Mouse (Mus musculus) adrenal gland (tissue): Measurements from ENCODE around the gene Ttll5.

Experiments
- intact Hi-C: fragments of 180-260 bp; cut with DNase I; formaldehyde crosslinking; loops from one replicate; pipeline ENCODE4 v1.15.1; 2025

Gene Ttll5

GRCm38 (mm10) chr12:85839371-85840000 is 15.0 kb downstream of the Ttll5 start:
- intact Hi-C loops = no loop called here

GRCm38 (mm10) chr12:85848164-85848958 is 23.9 kb downstream of the Ttll5 start:
- intact Hi-C loops = no loop called here

DNA sequence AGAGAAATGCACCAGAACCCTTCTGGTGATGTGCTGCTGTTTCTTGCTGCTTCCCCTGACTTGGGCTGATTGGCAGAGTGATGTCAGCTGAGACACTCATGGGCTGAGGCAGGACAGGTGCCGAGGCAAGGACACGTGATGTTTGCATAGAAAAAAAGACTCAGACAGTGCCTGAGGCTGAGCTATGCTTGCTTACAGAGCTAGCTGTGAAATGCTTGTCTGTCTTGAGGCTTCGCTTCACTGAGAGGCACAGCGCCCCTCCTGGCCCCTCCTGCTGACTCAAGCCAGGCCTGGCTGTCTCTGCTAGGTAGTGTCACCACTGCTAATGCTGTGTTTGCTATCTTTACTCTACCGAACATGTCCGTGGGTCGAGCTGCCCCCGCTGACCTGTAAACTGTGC is 26.2 kb downstream of the Ttll5 start:
- intact Hi-C loops = no loop called here

DNA sequence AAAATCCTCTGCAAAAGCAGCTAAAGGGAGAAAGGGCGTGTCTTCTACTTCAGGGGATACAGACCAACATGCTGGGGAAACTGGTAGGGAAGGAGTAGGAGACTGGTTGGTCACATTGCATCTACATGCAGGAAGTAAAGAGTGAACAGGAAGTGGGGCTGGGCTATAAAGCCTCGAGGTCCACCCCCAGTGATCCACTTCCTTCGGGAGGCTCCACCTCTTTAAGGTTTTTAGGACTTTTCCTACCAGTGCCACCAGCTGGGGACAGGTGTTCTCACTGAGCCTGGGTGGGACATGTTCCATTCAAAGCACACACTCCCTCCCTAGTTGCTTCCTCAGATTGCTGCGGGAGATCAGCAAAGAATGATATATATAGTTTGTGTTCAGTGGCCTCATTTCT is 29.4 kb downstream of the Ttll5 start:
- intact Hi-C loops = no loop called here

DNA sequence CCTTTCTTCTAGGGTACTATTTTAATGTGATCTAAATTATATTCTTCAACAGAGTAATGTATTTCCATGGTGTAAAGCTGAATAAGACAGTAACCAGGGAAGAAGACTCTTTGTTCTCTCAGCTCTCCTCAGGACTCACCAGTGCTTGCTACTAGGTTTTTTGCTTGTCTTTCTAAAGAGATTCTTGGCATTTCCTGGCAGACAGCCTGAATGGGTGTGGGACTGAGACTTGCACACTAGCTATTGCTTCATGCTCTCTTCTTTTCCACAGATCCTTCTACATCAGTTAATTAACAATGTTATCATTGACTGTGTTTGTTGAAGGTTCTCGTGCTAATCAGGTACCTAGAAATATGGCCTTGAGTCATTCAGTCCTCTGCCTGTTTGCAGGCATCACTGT is 29.8 kb downstream of the Ttll5 start:
- intact Hi-C loops = no loop called here

- intact Hi-C loops = no loop called here
These were observed 32.8 kb downstream of the Ttll5 start for GRCm38 (mm10) chr12:85857300-85857699.

- intact Hi-C loops = no loop called here
These were observed 34.7 kb downstream of the Ttll5 start for GRCm38 (mm10) chr12:85859111-85859510.

DNA sequence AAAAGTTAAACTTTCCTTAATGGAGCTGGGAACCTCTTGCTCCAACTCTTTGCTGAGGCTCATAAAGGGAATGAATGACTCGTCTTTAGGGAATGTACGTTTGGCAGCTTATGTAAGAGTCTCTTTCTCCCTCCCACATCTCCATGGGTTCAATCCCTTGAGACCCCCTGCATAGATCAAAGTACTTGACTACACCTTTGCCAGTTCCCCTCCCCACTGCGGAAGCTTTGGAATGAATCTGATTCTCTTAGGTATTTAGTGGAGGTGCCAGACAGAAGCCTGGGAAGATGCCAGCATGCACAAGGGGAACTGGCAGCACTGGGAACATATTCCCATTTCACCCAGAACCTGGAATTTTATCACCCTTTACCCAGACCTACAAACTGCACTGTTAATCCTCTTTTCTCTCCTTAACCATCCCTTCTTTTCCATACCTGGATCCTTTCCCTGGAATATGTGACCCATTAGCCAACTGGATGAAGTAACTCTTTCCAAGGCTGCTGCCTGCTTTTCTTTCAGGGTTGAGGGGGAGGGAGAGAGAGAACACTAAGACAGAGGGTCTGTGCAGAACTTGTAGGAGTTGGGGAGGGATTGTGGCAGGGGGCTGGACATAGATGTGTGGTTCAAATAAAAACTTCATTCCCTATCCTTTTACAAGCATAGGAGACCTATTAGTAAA is 35.2 kb downstream of the Ttll5 start:
- intact Hi-C loops = no loop called here

GRCm38 (mm10) chr12:85862514-85862913 is 38.1 kb downstream of the Ttll5 start:
- intact Hi-C loops = no loop called here

GRCm38 (mm10) chr12:85865526-85865925 is 41.1 kb downstream of the Ttll5 start:
- intact Hi-C loops = no loop called here

- intact Hi-C loops = no loop called here
These were observed 42.2 kb downstream of the Ttll5 start for GRCm38 (mm10) chr12:85866624-85867023.

DNA sequence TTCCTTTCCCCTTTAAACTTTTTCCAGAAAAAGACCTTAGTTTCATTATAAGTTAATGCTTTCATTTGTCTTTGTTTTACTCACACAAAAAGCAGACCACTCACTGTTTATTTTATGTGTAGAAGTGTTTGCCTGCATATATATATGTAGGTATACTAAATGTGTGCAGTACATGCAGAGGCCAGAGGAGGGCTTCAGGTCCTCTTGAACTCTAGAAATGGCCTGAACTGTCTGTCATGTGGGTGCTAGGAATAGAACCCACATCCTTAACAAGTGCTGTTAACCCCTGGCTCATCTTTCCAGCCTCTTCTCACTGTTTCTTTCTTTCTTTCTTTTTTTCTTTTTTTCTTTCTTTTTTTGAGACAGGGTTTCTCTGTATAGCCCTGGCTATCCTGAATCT is 42.7 kb downstream of the Ttll5 start:
- intact Hi-C loops = no loop called here

- intact Hi-C loops = no loop called here
These were observed 45.0 kb downstream of the Ttll5 start for GRCm38 (mm10) chr12:85869423-85869822.

DNA sequence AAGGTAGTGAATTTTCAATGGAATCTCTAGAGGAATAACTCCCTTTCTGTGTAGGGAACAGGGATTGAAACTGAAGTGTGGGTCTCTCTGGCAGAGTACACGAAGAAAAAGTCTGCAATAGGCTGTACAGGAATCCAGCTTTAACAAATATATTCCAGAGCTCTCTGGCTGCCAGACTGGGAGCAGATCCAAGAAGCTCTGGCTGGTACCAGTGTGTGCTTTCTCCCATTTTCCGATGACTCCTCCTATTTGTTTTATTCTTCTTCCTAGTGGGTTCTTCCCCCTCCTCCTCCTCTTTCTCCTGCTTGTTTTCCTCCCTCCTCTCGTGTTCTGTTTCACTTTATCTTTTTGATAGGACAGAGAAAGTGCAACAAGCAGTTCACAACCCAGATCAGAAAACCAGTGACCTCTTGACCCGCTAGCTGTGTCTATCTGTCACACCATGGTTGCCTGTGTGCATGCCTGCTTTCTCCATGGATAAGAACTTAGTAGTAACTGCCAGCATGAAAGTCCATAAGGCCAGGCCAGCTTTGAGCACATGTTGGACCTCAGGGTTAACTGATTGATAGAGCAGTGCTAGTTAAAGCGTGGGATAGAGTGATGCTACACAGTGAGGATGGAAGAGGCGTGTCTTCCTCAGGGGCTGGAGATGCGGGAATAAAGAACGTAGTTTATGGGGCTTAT is 55.3 kb downstream of the Ttll5 start:
- intact Hi-C loops = no loop called here

- intact Hi-C loops = no loop called here
These were observed 60.6 kb downstream of the Ttll5 start for GRCm38 (mm10) chr12:85885024-85885423.

DNA sequence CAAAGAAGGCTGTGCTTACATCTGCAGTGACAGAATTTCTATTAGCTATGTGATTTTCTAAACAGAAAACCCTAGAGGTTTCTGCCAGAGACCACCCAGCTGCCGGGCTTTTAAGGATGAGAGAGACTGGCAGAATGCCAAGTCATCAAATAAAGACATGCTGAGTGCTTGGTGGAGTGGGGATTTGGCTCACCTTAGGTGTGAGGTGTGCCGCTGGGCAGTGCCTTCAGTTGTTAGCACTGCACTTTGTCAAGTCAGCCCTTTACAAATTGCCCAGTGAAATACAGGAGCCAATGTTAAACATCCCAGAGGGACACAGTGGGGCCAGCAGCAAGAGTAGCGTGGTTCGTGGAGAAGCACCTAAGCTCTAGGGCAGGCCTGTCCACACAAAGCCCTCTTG is 65.6 kb downstream of the Ttll5 start:
- intact Hi-C loops = no loop called here

GRCm38 (mm10) chr12:85903986-85904385 is 79.5 kb downstream of the Ttll5 start:
- intact Hi-C loops = no loop called here

DNA sequence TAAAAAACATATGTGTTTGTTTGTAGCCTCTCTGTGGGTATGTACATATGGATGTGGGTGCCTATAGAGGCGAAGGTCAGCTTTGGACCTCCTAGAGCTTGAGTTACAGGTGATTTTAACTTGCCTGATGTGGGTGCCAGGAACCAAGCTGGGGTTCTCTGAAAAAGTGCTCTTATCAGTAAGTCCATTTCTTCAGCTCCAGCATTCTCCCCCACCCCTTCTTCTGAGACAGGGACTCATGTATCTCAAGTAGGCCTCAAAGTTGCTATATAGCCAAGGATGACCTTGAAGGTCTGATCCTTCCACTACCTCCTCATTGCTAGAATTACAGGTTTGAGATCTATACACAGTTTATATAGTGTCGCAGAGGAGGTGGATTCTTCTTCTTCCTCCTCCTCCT is 81.2 kb downstream of the Ttll5 start:
- intact Hi-C loops = no loop called here

GRCm38 (mm10) chr12:85907896-85908295 is 83.4 kb downstream of the Ttll5 start:
- intact Hi-C loops = no loop called here

- intact Hi-C loops = no loop called here
These were observed 86.4 kb downstream of the Ttll5 start for GRCm38 (mm10) chr12:85910811-85911210.

DNA sequence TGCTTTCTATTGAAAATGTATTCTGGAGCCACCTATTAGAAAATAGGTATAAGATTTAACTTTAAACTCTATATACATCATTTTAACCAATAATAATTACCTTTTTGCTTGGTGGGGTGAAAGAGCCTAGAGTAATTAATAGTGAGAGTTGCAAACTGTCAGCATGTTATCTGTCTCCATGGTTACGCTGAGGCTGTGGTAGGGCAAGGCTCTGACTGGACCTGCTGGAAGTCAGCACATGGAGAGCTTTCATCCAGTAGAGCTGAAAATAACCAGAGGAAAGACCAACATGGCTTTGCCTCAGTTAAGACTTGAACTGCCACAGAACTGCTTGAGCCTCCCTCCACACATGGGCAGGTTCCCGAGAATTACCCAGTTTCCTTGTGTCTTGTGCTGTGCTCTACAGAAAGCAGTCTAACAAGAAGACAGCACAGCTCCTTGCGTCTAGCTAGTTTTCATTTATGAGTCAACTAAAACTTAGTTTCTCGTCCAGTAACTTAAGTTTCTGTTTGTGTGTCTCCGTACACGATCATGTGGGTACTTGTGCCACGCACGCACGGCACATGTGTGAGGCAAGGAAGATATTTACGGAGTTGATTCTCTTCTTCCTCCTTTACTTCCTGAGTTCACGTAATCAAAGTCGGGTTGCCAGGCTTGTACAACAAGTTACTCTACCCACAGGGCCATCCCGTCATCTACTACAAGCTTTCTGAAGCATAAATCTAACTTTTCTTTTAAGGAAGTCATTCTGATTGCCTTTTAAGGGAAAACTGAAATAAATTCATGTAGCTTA is 88.4 kb downstream of the Ttll5 start:
- intact Hi-C loops = no loop called here
